Mouse (Mus musculus) heart, embryonic 10.5 days (tissue): ENCODE measurements around the gene P3h2. TPM values are rescaled to one million over a fixed set of nuclear protein-coding genes. Genes with fewer than 3 reads are reported as not detected.

Experiments used
- DNase-seq: peaks from one replicate; pipeline ENCODE4 v3.0.0-alpha.2; 2017; ENCODE audit warnings: low spot score
- H3K27ac ChIP-seq: fragments of 300-500 bp; sonication (generic); 2 replicates; pipeline ENCODE4 v1.5.1; 2016; ENCODE audit warnings: mild to moderate bottlenecking
- H3K27me3 ChIP-seq: fragments of 300-500 bp; sonication (generic); 2 replicates; pipeline ENCODE4 v1.6.1; 2016; ENCODE audit warnings: mild to moderate bottlenecking; ENCODE audit not compliant: poor library complexity, insufficient read depth, severe bottlenecking
- H3K36me3 ChIP-seq: fragments of 300-500 bp; sonication (generic); 2 replicates; pipeline ENCODE4 v1.6.1; 2016; ENCODE audit warnings: mild to moderate bottlenecking, moderate library complexity
- H3K4me1 ChIP-seq: fragments of 300-500 bp; sonication (generic); 2 replicates; pipeline ENCODE4 v1.6.1; 2016; ENCODE audit warnings: mild to moderate bottlenecking
- H3K4me3 ChIP-seq: fragments of 300-500 bp; sonication (generic); 2 replicates; pipeline ENCODE4 v1.5.1; 2016; ENCODE audit warnings: mild to moderate bottlenecking, moderate library complexity
- H3K9me3 ChIP-seq: fragments of 300-500 bp; sonication (generic); 2 replicates; pipeline ENCODE4 v1.6.1; 2016; ENCODE audit warnings: mild to moderate bottlenecking, moderate library complexity
- WGBS: fragments of 180-500 bp; shearing (Covaris S2); methylation state at CpG from one replicate; pipeline ENCODE4 v1.1.7; 2016; 5-methylcytosine and 5-hydroxymethylcytosine counted together
- polyA plus RNA-seq: library from polyadenylated mRNA; unstranded; fragments of >200 nt; fragmentation: Nextera tagmentation; extraction: Ambion mirVana; gene quantifications from 2 replicates; pipeline ENCODE4 v1.2.1, GENCODE M21; 2016

P3h2 gene
- 12.8 and 15.2 TPM in 2 replicates for polyA plus RNA-seq

DNA sequence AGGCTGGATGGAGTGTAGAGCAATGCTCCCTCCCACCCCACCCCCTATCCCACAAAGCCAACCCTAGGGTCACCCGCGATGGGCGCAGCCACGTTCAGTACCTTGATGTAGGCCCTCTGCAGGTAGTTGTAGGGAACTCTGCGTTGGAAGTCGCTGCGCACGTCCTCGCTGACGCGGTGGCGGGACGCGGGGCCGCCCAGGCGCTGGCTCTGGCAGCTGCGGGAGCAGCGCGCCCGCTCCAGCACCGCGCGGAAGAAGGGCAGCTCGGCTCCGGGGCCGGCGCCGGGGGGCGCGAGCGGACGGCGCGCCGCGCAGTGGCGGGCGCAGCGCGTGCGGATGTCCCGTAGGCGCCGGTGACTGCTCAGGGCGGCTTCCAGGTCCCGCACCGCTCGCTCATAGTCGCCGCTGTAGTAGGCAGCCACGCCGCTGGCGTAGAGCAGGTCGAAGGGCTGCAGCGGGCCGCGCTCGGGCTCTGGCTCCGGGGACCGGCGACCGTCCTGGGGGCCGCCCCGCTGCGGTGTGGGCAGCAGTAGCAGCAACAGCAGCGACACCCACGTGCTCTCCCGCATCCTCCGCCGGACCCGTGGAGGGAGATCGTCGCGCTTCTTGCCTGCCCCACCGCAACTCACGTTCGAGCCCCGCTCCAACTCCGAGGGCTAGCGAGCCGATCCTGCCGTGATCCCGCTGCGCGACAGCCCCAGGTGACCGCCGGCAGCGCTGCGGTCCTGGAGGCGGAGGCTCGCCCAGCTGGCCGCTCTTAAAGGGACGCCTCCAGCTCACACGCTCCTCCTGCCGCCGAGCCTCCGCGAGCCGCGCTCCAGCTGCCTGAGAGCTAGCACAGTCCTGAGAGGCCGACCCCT is at the start of gene P3h2:
Gene P3h2 (minus strand): TSS at position 670 of the 860 bp plus-strand sequence.
- WGBS: under 1% methylated on average over 101 of the region's 101 CpGs
- Histone ChIP-seq H3K4me1 (peaks cover 50% of the 10 kb centered on the region), H3K27me3 (no peaks in the 10 kb centered on the region), H3K9me3 (peaks cover 4% of the 10 kb centered on the region; the same call in 1 of the 2 replicates), H3K4me3 (peak within 1 kb of the TSS; percentile 87), H3K36me3 (0 out of 2 replicates have a peak, but pooled peaks cover 9% of the 10 kb centered on the region), H3K27ac (peak within 1 kb of the TSS; percentile 96)
- peak; percentile 85 for DNase-seq

DNA sequence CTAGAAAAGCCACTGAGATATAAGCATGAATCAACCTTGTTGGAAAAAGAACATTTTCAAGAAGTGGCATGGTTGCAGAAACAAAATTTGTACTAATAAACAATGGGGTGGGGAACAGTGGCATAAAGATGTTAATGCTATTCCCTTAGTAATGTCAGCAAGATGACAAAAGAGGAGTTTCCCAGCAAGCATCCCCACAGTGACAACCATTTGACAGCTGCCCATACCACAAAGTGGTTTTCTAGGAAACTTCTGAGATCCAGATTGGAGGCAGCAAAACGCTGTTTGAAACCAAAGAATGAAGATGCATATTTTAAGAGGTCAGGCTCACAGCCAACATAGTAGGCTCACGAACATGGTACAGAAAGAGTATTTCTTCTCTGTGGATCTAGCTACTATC is 46.7 kb upstream of the P3h2 start:
- H3K4me3 ChIP-seq: no peak overlapping the region
- H3K4me1 ChIP-seq: no peaks in the 10 kb centered on the region
- whole genome bisulfite sequencing: 84% methylated on average over 2 of the region's 2 CpGs
- H3K27ac ChIP-seq: no peak overlapping the region
- H3K27me3 ChIP-seq: no peaks in the 10 kb centered on the region
- DNase-seq: no peak
- H3K9me3 ChIP-seq: no peaks in the 10 kb centered on the region
- H3K36me3 ChIP-seq: no peaks in the 10 kb centered on the region

DNA sequence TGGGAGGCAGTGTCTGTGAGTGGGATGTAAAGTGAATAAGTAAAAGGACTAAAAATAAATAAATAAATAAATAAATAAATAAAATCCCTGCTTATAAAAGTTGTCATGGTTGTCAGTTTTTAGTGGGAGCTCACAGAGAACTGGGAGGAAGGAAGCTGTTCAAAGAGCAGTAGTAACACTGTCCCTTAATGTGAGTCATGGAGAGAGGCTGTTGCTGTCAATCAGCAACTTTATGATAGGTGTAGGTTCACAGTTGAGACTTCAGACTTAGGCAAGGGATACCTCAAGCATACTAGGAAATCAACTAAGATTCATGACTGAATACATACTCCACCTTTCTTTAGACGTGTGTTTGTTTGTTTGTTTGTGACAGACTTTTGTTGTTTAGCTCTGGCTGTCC is 45.4 kb upstream of the P3h2 start:
- Histone ChIP-seq H3K9me3 (no peaks in the 10 kb centered on the region), H3K27ac (no peak overlapping the region), H3K4me3 (no peak overlapping the region), H3K27me3 (no peaks in the 10 kb centered on the region), H3K36me3 (no peaks in the 10 kb centered on the region), H3K4me1 (no peaks in the 10 kb centered on the region)
- 63% methylated on average over 1 of the region's 1 CpGs for WGBS
- no peak for DNase-seq

DNA sequence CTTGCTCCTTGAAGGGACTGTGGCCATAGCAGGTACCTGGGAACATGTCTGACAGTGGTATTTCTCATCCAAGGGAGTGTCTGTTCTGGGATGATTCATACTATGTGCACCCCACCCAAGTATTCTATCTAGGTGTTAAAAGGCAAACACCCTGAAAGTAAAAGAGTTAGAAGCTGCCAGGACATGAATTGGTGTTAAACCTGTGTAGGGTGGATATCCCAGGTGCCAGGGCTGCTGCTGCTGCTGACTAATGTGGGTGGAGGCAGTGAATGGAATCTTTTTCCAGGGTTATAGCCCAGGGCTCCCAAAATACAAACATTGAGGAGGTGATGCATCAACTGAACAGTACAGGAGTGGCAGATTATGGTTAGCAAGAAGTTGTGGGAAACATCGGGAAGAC is 41.3 kb upstream of the P3h2 start:
- Histone ChIP-seq H3K4me3 (no peak overlapping the region), H3K27me3 (no peaks in the 10 kb centered on the region), H3K27ac (no peak overlapping the region), H3K4me1 (no peaks in the 10 kb centered on the region), H3K36me3 (no peaks in the 10 kb centered on the region), H3K9me3 (no peaks in the 10 kb centered on the region)
- no peak for DNase-seq
- 72% methylated on average over 1 of the region's 1 CpGs for WGBS

DNA sequence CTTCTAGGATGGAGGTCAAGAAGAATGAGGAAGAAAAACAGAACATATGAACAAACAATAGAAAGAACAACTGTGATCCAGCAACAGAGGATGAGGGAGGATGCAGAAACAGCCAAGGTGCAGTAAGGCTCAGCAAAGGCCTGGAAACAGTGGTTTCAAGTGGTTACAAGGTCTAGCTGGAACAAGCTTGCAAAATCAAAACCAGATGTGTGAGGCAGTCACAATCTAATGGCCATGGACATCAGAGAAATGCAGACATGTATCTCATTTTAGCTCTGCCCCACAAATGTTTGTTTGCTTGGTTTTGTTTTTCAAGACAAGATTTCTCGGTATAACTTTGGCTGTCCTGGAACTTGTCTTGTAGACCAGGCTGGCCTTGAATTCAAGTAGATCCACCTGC is 25.5 kb upstream of the P3h2 start:
- Histone ChIP-seq H3K4me1 (no peaks in the 10 kb centered on the region), H3K4me3 (no peak overlapping the region), H3K36me3 (no peaks in the 10 kb centered on the region), H3K9me3 (no peaks in the 10 kb centered on the region), H3K27ac (no peak overlapping the region), H3K27me3 (no peaks in the 10 kb centered on the region)
- no peak for DNase-seq
- WGBS: 76% methylated on average over 1 of the region's 1 CpGs

DNA sequence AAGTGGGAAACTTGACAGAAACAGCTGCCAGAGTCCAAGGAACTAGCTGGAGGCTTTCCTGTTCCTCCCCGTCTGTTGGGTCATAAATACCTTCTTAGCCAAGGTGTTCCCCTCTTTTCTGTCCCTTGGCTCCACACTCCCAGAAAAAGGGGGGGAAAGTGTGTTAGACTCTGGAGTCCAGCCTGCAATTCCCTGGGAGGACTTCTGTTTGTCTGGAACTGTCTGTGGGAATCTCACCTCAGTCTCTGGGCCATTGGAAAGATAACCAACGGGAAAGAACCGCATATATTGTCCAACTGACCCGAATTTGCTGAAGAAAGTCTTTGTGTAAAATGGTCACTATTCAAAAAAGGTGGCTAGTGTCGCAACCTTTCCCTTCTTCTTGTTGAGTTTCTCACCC is 1.0 kb upstream of the P3h2 start:
- peaks cover 38% of the 10 kb centered on the region for H3K4me1 ChIP-seq
- 0 out of 2 replicates have a peak, but pooled peaks cover 9% of the 10 kb centered on the region for H3K36me3 ChIP-seq
- H3K27me3 ChIP-seq: no peaks in the 10 kb centered on the region
- 73% methylated on average over 5 of the region's 5 CpGs for WGBS
- H3K9me3 ChIP-seq: peaks cover 4% of the 10 kb centered on the region; the same call in 1 of the 2 replicates
- no peak overlapping the region; the same call in 1 of the 2 replicates for H3K4me3 ChIP-seq
- H3K27ac ChIP-seq: peak overlapping the region; percentile 96; the same call in 1 of the 2 replicates
- no peak for DNase-seq

DNA sequence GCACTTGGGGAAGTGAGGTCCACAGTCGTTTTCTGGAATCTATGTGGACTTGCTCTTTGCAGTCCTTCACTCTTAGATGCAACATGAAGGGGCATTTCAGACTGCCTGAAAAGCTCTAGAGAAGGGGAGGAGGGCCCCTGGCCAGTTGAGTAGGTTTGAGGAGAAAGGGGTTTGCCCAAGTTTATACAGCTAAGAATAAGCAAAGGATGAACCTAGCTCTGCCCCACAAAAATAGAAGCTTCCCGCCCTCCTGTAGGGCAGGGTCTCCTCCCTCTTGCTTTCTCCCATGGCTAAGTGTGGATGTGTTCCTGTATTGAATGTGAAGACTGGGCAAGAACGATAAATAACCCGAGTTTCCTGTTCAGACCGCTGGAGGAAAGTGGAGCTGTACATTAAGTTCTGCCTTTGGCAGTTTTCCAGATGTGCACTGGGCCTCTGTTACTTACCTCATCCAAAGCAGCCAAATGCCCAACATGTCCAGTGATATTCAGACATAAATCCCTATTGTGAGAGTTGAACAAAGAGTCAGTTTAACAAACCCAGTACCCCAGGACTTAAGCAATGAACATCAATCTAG is 545 bp upstream of the P3h2 start:
- peaks cover 4% of the 10 kb centered on the region; the same call in 1 of the 2 replicates for H3K9me3 ChIP-seq
- H3K27ac ChIP-seq: peak overlapping the region; percentile 96
- WGBS: 14% methylated on average over 5 of the region's 5 CpGs
- no peak for DNase-seq
- peaks cover 43% of the 10 kb centered on the region for H3K4me1 ChIP-seq
- peak overlapping the region; percentile 87 for H3K4me3 ChIP-seq
- H3K36me3 ChIP-seq: 0 out of 2 replicates have a peak, but pooled peaks cover 9% of the 10 kb centered on the region
- no peaks in the 10 kb centered on the region for H3K27me3 ChIP-seq

DNA sequence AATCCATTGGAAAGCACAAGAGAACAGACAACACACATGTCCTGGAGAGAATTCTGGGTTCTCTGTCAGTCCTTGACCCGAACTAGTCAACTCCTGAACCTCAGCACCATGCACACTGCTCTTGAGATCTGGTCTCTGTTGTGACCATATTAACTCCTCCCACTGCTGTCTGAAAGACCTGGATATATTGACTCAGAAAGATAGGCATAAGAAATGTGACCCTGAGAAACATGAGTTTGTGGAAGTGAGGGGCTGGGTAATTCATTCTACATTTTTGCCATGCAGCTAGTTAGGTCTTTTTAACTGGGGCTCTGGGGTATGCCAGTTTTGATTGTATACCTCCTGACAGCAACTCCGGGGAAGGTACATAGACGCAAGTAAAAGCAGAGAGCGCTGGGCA is 1.3 kb downstream of the P3h2 start:
- Histone ChIP-seq H3K9me3 (peaks cover 4% of the 10 kb centered on the region; the same call in 1 of the 2 replicates), H3K27me3 (no peaks in the 10 kb centered on the region), H3K36me3 (0 out of 2 replicates have a peak, but pooled peaks cover 9% of the 10 kb centered on the region), H3K4me1 (peaks cover 57% of the 10 kb centered on the region), H3K27ac (peak overlapping the region; percentile 96), H3K4me3 (peak overlapping the region; percentile 87)
- no peak for DNase-seq
- WGBS: 16% methylated on average over 4 of the region's 4 CpGs

DNA sequence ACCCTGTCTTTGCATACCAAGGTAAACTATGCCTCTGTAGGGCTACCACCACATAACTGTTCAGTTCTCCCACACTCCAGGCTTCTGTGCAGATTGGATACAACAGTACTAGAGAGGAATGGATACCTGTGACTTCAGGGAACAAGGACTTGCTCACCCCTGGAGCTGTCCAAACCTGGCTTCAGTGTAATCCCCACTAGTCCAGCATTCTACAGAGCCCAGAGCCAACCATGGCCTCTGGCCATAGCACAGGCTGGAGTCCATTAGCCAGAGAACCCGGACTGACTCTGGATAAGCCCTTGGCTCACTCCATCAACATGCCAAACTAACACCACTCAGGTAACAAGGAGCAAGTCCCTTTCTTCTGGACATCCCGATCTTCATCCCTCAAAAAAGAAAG is 2.7 kb downstream of the P3h2 start:
- peaks cover 57% of the 10 kb centered on the region for H3K4me1 ChIP-seq
- no peak for DNase-seq

DNA sequence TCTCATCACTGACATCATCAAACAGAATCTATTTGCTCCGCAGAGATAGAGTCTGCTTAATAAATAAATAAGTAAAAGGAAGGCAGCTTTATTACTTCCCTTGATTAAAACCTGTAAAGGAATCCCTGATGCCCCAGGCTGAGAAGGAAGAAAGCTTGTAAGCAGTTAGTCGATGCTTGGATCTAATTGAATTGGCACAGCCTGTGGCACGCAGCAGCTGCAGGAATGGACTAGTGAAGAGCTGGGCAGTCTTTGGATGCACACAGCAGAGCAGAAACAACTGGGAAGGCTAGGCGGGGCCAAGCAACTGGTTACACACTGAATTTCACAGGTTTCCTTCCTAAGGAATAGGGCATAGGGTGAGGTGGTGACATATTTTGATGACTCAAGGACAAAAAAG is 5.4 kb downstream of the P3h2 start:
- 62% methylated on average over 4 of the region's 4 CpGs for WGBS
- H3K27me3 ChIP-seq: no peaks in the 10 kb centered on the region

More for the DNA sequence above, 2.7 kb downstream of the P3h2 start:
- H3K36me3 ChIP-seq: 0 out of 2 replicates have a peak, but pooled peaks cover 6% of the 10 kb centered on the region
- 62% methylated on average over 2 of the region's 2 CpGs for WGBS
- no peaks in the 10 kb centered on the region for H3K9me3 ChIP-seq
- no peaks in the 10 kb centered on the region for H3K27me3 ChIP-seq
- H3K4me3 ChIP-seq: no peak overlapping the region
- H3K27ac ChIP-seq: no peak overlapping the region

DNA sequence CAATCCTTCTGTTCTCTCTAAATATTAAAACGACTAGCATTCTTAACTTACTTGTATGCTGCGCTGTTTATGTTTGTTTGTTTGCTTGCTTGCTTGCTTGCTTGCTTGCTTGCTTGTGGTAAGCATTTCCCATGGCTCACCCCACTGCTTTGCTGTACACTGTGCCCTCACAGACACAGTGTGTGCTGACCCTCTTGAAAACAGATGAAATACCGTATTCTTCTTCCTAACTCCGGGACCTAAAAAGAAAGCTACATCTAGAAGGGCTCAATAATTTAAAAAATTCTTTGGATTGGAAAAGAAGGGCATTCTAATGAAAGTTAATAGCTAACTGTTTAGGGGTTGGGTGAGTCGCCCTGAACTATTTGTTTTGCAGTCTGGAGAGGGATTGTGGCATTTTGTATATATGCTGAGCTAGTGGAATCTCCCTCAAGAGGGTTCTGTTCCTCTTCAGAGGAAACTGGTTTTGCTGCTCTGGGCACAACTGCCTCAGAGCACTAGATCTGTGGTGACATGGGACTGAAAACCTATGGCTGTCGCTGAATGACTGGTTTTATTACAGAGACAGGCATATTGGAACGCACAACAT is 9.8 kb downstream of the P3h2 start:
- no peaks in the 10 kb centered on the region for H3K9me3 ChIP-seq
- no peak overlapping the region for H3K4me3 ChIP-seq
- peak overlapping the region; percentile 17 for H3K27ac ChIP-seq
- H3K4me1 ChIP-seq: peaks cover 31% of the 10 kb centered on the region
- H3K36me3 ChIP-seq: no peaks in the 10 kb centered on the region
- WGBS: 73% methylated on average over 7 of the region's 7 CpGs
- no peak for DNase-seq
- no peaks in the 10 kb centered on the region for H3K27me3 ChIP-seq

More for the DNA sequence above, 5.4 kb downstream of the P3h2 start:
- Histone ChIP-seq H3K36me3 (0 out of 2 replicates have a peak, but pooled peaks cover 6% of the 10 kb centered on the region), H3K27ac (no peak overlapping the region), H3K4me3 (no peak overlapping the region), H3K9me3 (no peaks in the 10 kb centered on the region), H3K4me1 (peaks cover 62% of the 10 kb centered on the region)
- no peak for DNase-seq

DNA sequence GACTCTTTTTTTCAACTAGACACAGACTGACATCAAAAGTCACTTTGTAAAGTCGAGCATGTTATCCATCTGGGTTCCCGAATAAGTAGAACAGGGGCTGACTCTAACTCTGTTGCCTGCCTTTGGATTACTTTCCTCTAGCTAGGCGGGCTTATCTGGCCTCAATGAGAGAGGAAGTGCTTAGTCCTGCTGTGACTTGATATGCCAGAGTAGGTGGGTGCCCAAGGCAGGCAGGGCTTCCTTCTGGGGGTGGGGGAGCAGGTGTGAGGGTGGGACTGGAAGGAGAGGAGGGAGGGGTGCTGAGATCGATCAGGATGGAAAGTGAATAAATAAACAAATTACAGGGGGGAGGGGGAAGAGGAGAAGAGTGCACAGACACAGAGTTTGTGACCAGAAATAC is 11.7 kb downstream of the P3h2 start:
- H3K4me1 ChIP-seq: peaks cover 20% of the 10 kb centered on the region
- H3K9me3 ChIP-seq: no peaks in the 10 kb centered on the region
- 50% methylated on average over 4 of the region's 4 CpGs for WGBS
- no peaks in the 10 kb centered on the region for H3K36me3 ChIP-seq
- 0 out of 2 replicates have a peak overlapping the region, but pooled peaks have one; percentile 1 for H3K27ac ChIP-seq
- no peaks in the 10 kb centered on the region for H3K27me3 ChIP-seq
- no peak for DNase-seq
- H3K4me3 ChIP-seq: no peak overlapping the region

DNA sequence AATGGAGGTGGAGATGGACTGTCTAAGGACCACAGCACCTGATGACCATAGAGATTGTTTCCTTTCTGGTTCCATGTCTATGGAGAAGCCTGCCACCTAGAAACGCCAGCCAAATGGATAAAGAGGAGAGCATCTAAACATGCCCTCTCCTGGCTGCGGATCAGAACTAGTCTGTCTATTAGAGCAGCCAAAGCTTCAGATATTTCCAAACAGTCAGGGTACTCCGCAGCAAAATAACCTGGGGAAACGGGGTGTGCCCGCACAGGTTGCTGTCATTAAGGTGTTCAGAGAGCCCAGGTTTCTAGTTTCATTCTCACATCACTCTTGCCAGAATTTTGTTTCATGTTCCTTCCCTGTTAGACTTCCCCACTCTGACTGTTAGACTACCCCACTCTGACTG is 16.6 kb downstream of the P3h2 start:
- DNase-seq: no peak
- H3K27me3 ChIP-seq: no peaks in the 10 kb centered on the region
- peaks cover 17% of the 10 kb centered on the region; the same call in 1 of the 2 replicates for H3K4me1 ChIP-seq
- no peak overlapping the region for H3K4me3 ChIP-seq
- no peaks in the 10 kb centered on the region for H3K9me3 ChIP-seq
- WGBS: 82% methylated on average over 5 of the region's 5 CpGs
- no peak overlapping the region for H3K27ac ChIP-seq
- no peaks in the 10 kb centered on the region for H3K36me3 ChIP-seq
